Mouse (Mus musculus): ENCODE data around the gene Brdt.
"Not testable (repeated sequence)": the region's sequence is repeated elsewhere in the genome, so short reads cannot be mapped to it uniquely, and the experiment has no call there.

Gene Brdt

GRCm38 (mm10) chr5:107340404-107340803 is 9.4 kb downstream of the Brdt start:
- DNase-seq (ENCODE audit: low spot score), result no peak

- no peak for DNase-seq (ENCODE audit: low spot score)
These were observed 11.9 kb downstream of the Brdt start for GRCm38 (mm10) chr5:107342891-107343290.

GRCm38 (mm10) chr5:107346214-107346613 is 15.3 kb downstream of the Brdt start:
- DNase-seq (ENCODE audit: low spot score), result no peak

- no peak for DNase-seq (ENCODE audit: low spot score)
These were observed 21.6 kb downstream of the Brdt start for GRCm38 (mm10) chr5:107352566-107352965.

GRCm38 (mm10) chr5:107353981-107354380 is 23.0 kb downstream of the Brdt start:
- DNase-seq (ENCODE audit: low spot score), result no peak

GRCm38 (mm10) chr5:107355801-107356200 is 24.8 kb downstream of the Brdt start:
- peak; percentile 33 for DNase-seq (ENCODE audit: low spot score)

- no peak for DNase-seq (ENCODE audit: low spot score)
These were observed 26.8 kb downstream of the Brdt start for GRCm38 (mm10) chr5:107357723-107358122.

- DNase-seq (ENCODE audit: low spot score), result peak; percentile 86
These were observed 28.6 kb downstream of the Brdt start for GRCm38 (mm10) chr5:107359395-107360053.

GRCm38 (mm10) chr5:107360054-107360730 is 29.2 kb downstream of the Brdt start:
- no peak for DNase-seq (ENCODE audit: low spot score)

- DNase-seq (ENCODE audit: low spot score), result no peak
These were observed 39.1 kb downstream of the Brdt start for GRCm38 (mm10) chr5:107370040-107370439.

GRCm38 (mm10) chr5:107371335-107371734 is 40.4 kb downstream of the Brdt start:
- no peak for DNase-seq (ENCODE audit: low spot score)

- DNase-seq (ENCODE audit: low spot score), result no peak
These were observed 42.3 kb downstream of the Brdt start for GRCm38 (mm10) chr5:107373256-107373655.

GRCm38 (mm10) chr5:107386448-107386847 is 55.5 kb downstream of the Brdt start:
- DNase-seq (ENCODE audit: low spot score), result not testable (repeated sequence)

GRCm38 (mm10) chr5:107387788-107388187 is 56.8 kb downstream of the Brdt start:
- DNase-seq (ENCODE audit: low spot score), result no peak

GRCm38 (mm10) chr5:107389373-107389772 is 58.4 kb downstream of the Brdt start:
- DNase-seq (ENCODE audit: low spot score), result no peak

GRCm38 (mm10) chr5:107394437-107394836 is 63.5 kb downstream of the Brdt start:
- no peak for DNase-seq (ENCODE audit: low spot score)

- DNase-seq (ENCODE audit: low spot score), result no peak
These were observed 71.5 kb downstream of the Brdt start, which contains the start of gene Ephx4 for GRCm38 (mm10) chr5:107402436-107402835. Gene Ephx4 (plus strand): TSS chr5:107402736.

GRCm38 (mm10) chr5:107403011-107403946 is 72.3 kb downstream of the Brdt start:
- peak; percentile 41 for DNase-seq (ENCODE audit: low spot score)

- DNase-seq (ENCODE audit: low spot score), result peak; percentile 59
These were observed 73.2 kb downstream of the Brdt start for GRCm38 (mm10) chr5:107403947-107404684.

- peak; percentile 48 for DNase-seq (ENCODE audit: low spot score)
These were observed 74.4 kb downstream of the Brdt start for GRCm38 (mm10) chr5:107405361-107405760.

- no peak for DNase-seq (ENCODE audit: low spot score)
These were observed 79.3 kb downstream of the Brdt start for GRCm38 (mm10) chr5:107410305-107410704.

- peak; percentile 40 for DNase-seq (ENCODE audit: low spot score)
These were observed 80.4 kb downstream of the Brdt start for GRCm38 (mm10) chr5:107411326-107411725.
